Mouse (Mus musculus) CD4-positive, CD25-positive, alpha-beta regulatory T cell, adult 4 months (primary cell): Measurements from ENCODE around the gene Zfp987. TPM values are rescaled to one million over a fixed set of nuclear protein-coding genes. Genes with fewer than 3 reads are reported as not detected.

Experiments
- polyA plus RNA-seq, 2 experiments: library from polyadenylated mRNA; unstranded; fragments of 100-300 nt; shearing (Covaris generic); gene quantifications; one replicate each; pipeline ENCODE4 v1.2.1; 2017

Zfp987 gene
- polyA plus RNA-seq, 2 experiments from 2014 or later, result 3.6 to 4.3 TPM

Other genes starting within 250 kb of the Zfp987 start
- gene Zfp986, start 228.5 kb upstream of the Zfp987 start, polyA plus RNA-seq, result not detected
- gene Zfp600, start 59.5 kb downstream of the Zfp987 start, polyA plus RNA-seq, result not detected